Mouse (Mus musculus) cortical plate, adult 2 months (tissue): ENCODE data around the gene Ccdc18.
"Not testable (repeated sequence)": the region's sequence is repeated elsewhere in the genome, so short reads cannot be mapped to it uniquely, and the experiment has no call there.

Experiments
- CTCF ChIP-seq: fragments of 200-500 bp; IDR thresholded peaks from 2 replicates; pipeline ENCODE4 v1.5.1; 2011; ENCODE audit warnings: mild to moderate bottlenecking, control low read depth, low read length; ENCODE audit not compliant: insufficient read depth; ENCODE audit errors: extremely low read depth
- POLR2A ChIP-seq: fragments of 200-500 bp; IDR thresholded peaks from 2 replicates; pipeline ENCODE4 v1.6.1; 2011; ENCODE audit warnings: mild to moderate bottlenecking, low read length, control low read depth; ENCODE audit not compliant: insufficient read depth; ENCODE audit errors: extremely low read depth

GRCm38 (mm10) chr5:108263785-108264184, 131.1 kb downstream of the Ccdc18 start:
- TF ChIP-seq POLR2A, CTCF: not testable (repeated sequence)
